Mouse (Mus musculus) bone marrow macrophage, adult 2 months (primary cell): Measurements from ENCODE around the gene Ccdc33.

Experiments
- CTCF ChIP-seq: IDR thresholded peaks from 2 replicates; pipeline ENCODE4 v1.5.1; 2012; ENCODE audit warnings: low read depth, mild to moderate bottlenecking, low read length, moderate library complexity
- POLR2A ChIP-seq: IDR thresholded peaks from 2 replicates; pipeline ENCODE4 v1.6.1; 2012; ENCODE audit warnings: mild to moderate bottlenecking, low read depth, low read length, borderline replicate concordance

GRCm38 (mm10) chr9:58059920-58060319 lies 58.7 kb downstream of the Ccdc33 start:
- no peak for TF ChIP-seq POLR2A
- no peak for TF ChIP-seq CTCF
